ENCODE assay signal across 8 mouse cellular contexts in genomic region chr8:56550558-56551360, GRCm38 (mm10). TPM values are rescaled to one million over a fixed set of nuclear protein-coding genes. Genes with fewer than 3 reads are reported as not detected.
DNase-seq lines count a peak whose midpoint lies in the region; ATAC-seq and TF ChIP-seq lines count a peak whose summit lies in the region.

Gene Cep44 (minus strand): TSS chr8:56551047.
Gene Fbxo8 (plus strand): TSS chr8:56551090.

- H3K4me3 ChIP-seq in G1E (ENCODE audit: low read depth, low read length): peak within 1 kb of the TSS; percentile 81
- H3K4me3 ChIP-seq in forebrain, embryonic 16.5 days (replicated peaks; ENCODE audit: low read length): peak within 1 kb of the TSS; percentile 90
- peak within 1 kb of the TSS; percentile 99 for H3K4me3 ChIP-seq in layer of hippocampus, adult 2 months
- H3K4me3 ChIP-seq in lung, embryonic 14.5 days (ENCODE audit: low read depth, low read length): peak within 1 kb of the TSS; percentile 93
- H3K4me3 ChIP-seq in olfactory bulb, adult 2 months (ENCODE audit: insufficient read depth, low read depth, low read length): peak within 1 kb of the TSS; percentile 98
- H3K4me3 ChIP-seq in thymus, adult 2 months (ENCODE audit: control insufficient read depth, insufficient read depth, low read length): peak within 1 kb of the TSS; percentile 100

- peaks cover 19% of the 10 kb centered on the region for H3K36me3 ChIP-seq in G1E (replicated peaks)
- H3K36me3 ChIP-seq in forebrain, embryonic 16.5 days (ENCODE audit: control insufficient read depth, insufficient read depth): no peaks in the 10 kb centered on the region
- H3K36me3 ChIP-seq in lung, embryonic 14.5 days (ENCODE audit: insufficient read depth): peaks cover 5% of the 10 kb centered on the region; the same call in 1 of the 2 replicates
- H3K36me3 ChIP-seq in thymus, adult 2 months (ENCODE audit: control insufficient read depth, insufficient read depth, low read length): no peaks in the 10 kb centered on the region

- no peaks in the 10 kb centered on the region for H3K27me3 ChIP-seq in G1E (ENCODE audit: insufficient read depth, low read length)
- no peaks in the 10 kb centered on the region for H3K27me3 ChIP-seq in forebrain, embryonic 16.5 days (replicated peaks; ENCODE audit: control insufficient read depth, insufficient read depth, low read length)
- H3K27me3 ChIP-seq in lung, embryonic 14.5 days (ENCODE audit: insufficient read depth, low read length): no peaks in the 10 kb centered on the region
- no peaks in the 10 kb centered on the region for H3K27me3 ChIP-seq in thymus, adult 2 months (ENCODE audit: control insufficient read depth, insufficient read depth, low read length)

- ATAC-seq in G1E (ENCODE audit: extremely low read depth, insufficient number of reproducible peaks, low FRiP score, poor library complexity, severe bottlenecking): peak; percentile 32; the same call in 1 of the 2 replicates
- ATAC-seq in forebrain, embryonic 16.5 days: peak; percentile 90
- peak; percentile 92 for ATAC-seq in lung, embryonic 14.5 days (ENCODE audit: insufficient read depth)

- H3K27ac ChIP-seq in forebrain, embryonic 16.5 days (ENCODE audit: low read length): peak within 1 kb of the TSS; percentile 88
- peak within 1 kb of the TSS; percentile 98 for H3K27ac ChIP-seq in layer of hippocampus, adult 2 months
- peak within 1 kb of the TSS; percentile 77 for H3K27ac ChIP-seq in lung, embryonic 14.5 days (ENCODE audit: low read depth)
- peak within 1 kb of the TSS; percentile 94 for H3K27ac ChIP-seq in olfactory bulb, adult 2 months (ENCODE audit: insufficient read depth, low read depth, low read length)
- peak within 1 kb of the TSS; percentile 95 for H3K27ac ChIP-seq in thymus, adult 2 months (ENCODE audit: control insufficient read depth, insufficient read depth, low read length)

- DNase-seq in G1E (ENCODE audit: low spot score): peak; percentile 31
- DNase-seq in cerebellum, adult 18-20 months: peak; percentile 84 to 85
- DNase-seq in heart, postnatal 36 days: peak; percentile 79 to 87
- peak; percentile 78 to 81 for DNase-seq in layer of hippocampus, adult 2 months (ENCODE audit: low spot score in 2 of 2)
- peak; percentile 96 for DNase-seq in lung, embryonic 14.5 days
- peak; percentile 76 for DNase-seq in thymus, adult 2 months

- H3K9me3 ChIP-seq in G1E (replicated peaks): no peaks in the 10 kb centered on the region
- no peaks in the 10 kb centered on the region for H3K9me3 ChIP-seq in forebrain, embryonic 16.5 days (ENCODE audit: control insufficient read depth, low read length)
- H3K9me3 ChIP-seq in lung, embryonic 14.5 days (ENCODE audit: low read depth, low read length): no peaks in the 10 kb centered on the region

- peak within 1 kb of the TSS; percentile 79 for H3K9ac ChIP-seq in forebrain, embryonic 16.5 days (replicated peaks; ENCODE audit: low read depth, low read length)
- peak within 1 kb of the TSS; percentile 83 for H3K9ac ChIP-seq in lung, embryonic 14.5 days

- H3K4me1 ChIP-seq in G1E (ENCODE audit: insufficient read depth, low read depth, low read length): peaks cover 11% of the 10 kb centered on the region
- H3K4me1 ChIP-seq in forebrain, embryonic 16.5 days (replicated peaks; ENCODE audit: control insufficient read depth, insufficient read depth, low read length): peaks cover 11% of the 10 kb centered on the region
- no peaks in the 10 kb centered on the region for H3K4me1 ChIP-seq in lung, embryonic 14.5 days (ENCODE audit: insufficient read depth)
- peaks cover 2% of the 10 kb centered on the region; the same call in 1 of the 2 replicates for H3K4me1 ChIP-seq in olfactory bulb, adult 2 months (ENCODE audit: control insufficient read depth, insufficient read depth, low read length)
- H3K4me1 ChIP-seq in thymus, adult 2 months (replicated peaks; ENCODE audit: control insufficient read depth, insufficient read depth, low read length): no peaks in the 10 kb centered on the region; the same call in 1 of the 2 replicates

- H3K4me2 ChIP-seq in forebrain, embryonic 16.5 days (ENCODE audit: low read length): peak within 1 kb of the TSS; percentile 81
- H3K4me2 ChIP-seq in lung, embryonic 14.5 days: peak within 1 kb of the TSS; percentile 74

- TF ChIP-seq POLR2A in olfactory bulb, adult 2 months (IDR thresholded peaks at IDR 0.05; ENCODE audit: insufficient read depth, low read depth, low read length): peak; percentile 53; the same call in 1 of the 2 replicates
- TF ChIP-seq POLR2A in thymus, adult 2 months (IDR thresholded peaks at IDR 0.05; ENCODE audit: control insufficient read depth, extremely low read depth, insufficient read depth, low read length, poor library complexity): peak; percentile 57; the same call in 1 of the 2 replicates

- WGBS in forebrain, embryonic 16.5 days: under 1% methylated on average over 53 of the region's 53 CpGs
- WGBS in lung, embryonic 14.5 days: under 1% methylated on average over 53 of the region's 53 CpGs
- under 1% methylated on average over 53 of the region's 53 CpGs for WGBS in olfactory bulb, adult 2 months
- WGBS in thymus, adult 2 months: under 1% methylated on average over 53 of the region's 53 CpGs

- intact Hi-C loops in heart, postnatal 36 days (cut with DNase I): loop anchor here (5.0 to 10.0 kb wide), 2 partner anchors 774 to 937 kb away; partner anchors contain the start of genes Hand2 and Sap30

- no peak for TF ChIP-seq CTCF in G1E (IDR thresholded peaks at IDR 0.05; ENCODE audit: low read depth, low read length)
- no peak for TF ChIP-seq CTCF in layer of hippocampus, adult 2 months (conservative IDR thresholded peaks at IDR 0.05)
- no peak for TF ChIP-seq CTCF in lung, embryonic 14.5 days (IDR thresholded peaks at IDR 0.05; ENCODE audit: low read depth)
- TF ChIP-seq CTCF in olfactory bulb, adult 2 months (IDR thresholded peaks at IDR 0.05; ENCODE audit: insufficient read depth, low read depth, low read length): 0 out of 2 replicates have a peak, but pooled peaks have one; percentile 18
- 0 out of 2 replicates have a peak, but pooled peaks have one; percentile 35 for TF ChIP-seq CTCF in thymus, adult 2 months (IDR thresholded peaks at IDR 0.05; ENCODE audit: borderline replicate concordance, control insufficient read depth, extremely low read depth, insufficient read depth, low read length, poor library complexity)

RNA-seq across cellular contexts. Expression of gene Cep44, which starts in this region (rescaled TPM):
- total RNA-seq in G1E (2014; fragmentation: Nextera tagmentation) (78.6 and 79.8 TPM in 2 replicates), G1E (2017) (44.8 and 51.4 TPM in 2 replicates)
- polyA plus RNA-seq in G1E (2012): 10.3 and 12.4 TPM in 2 replicates
- polyA plus RNA-seq in forebrain, embryonic 16.5 days (2015; fragmentation: Nextera tagmentation; extraction: Ambion mirVana): 29.7 and 32.9 TPM in 2 replicates
- total RNA-seq in heart, postnatal 36 days (2021): 10 to 100 TPM; 10.5 to 12.5 TPM
- 10 to 100 TPM; 26.7 to 27.2 TPM for total RNA-seq in layer of hippocampus, adult 2 months (2021)
- polyA plus RNA-seq in lung, embryonic 14.5 days (2014; fragmentation: Nextera tagmentation; extraction: Ambion mirVana): 32.4 and 33.0 TPM in 2 replicates
- polyA plus RNA-seq in olfactory bulb, adult 2 months (2012; ENCODE audit: insufficient read depth, insufficient read length, low replicate concordance, missing spikeins): not detected in 2 replicates
- polyA plus RNA-seq in thymus, adult 2 months (2012; rRNA removed): 15.4 and 17.0 TPM in 2 replicates

RNA-seq across cellular contexts. Expression of gene Fbxo8, which starts in this region (rescaled TPM):
- 108 and 147 TPM in 2 replicates for total RNA-seq in G1E (2014; fragmentation: Nextera tagmentation)
- 27.3 and 27.8 TPM in 2 replicates for total RNA-seq in G1E (2017)
- 9.9 and 10.0 TPM in 2 replicates for polyA plus RNA-seq in G1E (2012)
- polyA plus RNA-seq in forebrain, embryonic 16.5 days (2015; fragmentation: Nextera tagmentation; extraction: Ambion mirVana): 42.4 and 44.1 TPM in 2 replicates
- total RNA-seq in heart, postnatal 36 days (2021): 10 to 100 TPM; 60.5 to 62.2 TPM
- total RNA-seq in layer of hippocampus, adult 2 months (2021): 10 to 100 TPM; 33.9 to 37.4 TPM
- 30.0 and 33.4 TPM in 2 replicates for polyA plus RNA-seq in lung, embryonic 14.5 days (2014; fragmentation: Nextera tagmentation; extraction: Ambion mirVana)
- polyA plus RNA-seq in olfactory bulb, adult 2 months (2012; ENCODE audit: insufficient read depth, insufficient read length, low replicate concordance, missing spikeins): not detected in 2 replicates
- 14.5 and 16.9 TPM in 2 replicates for polyA plus RNA-seq in thymus, adult 2 months (2012; rRNA removed)

Comparison
In these comparisons a context has a peak if more than half of its experiments do, and no peak if none do; other contexts are left out.
1. Peak in every context shown above with its lines: DNase-seq, ATAC-seq, H3K4me3 ChIP-seq and H3K27ac ChIP-seq.
2. RNA of gene Cep44 (polyA plus RNA-seq): 29.7 to 32.9 TPM in forebrain, embryonic 16.5 days, 32.4 to 33.0 TPM in lung, embryonic 14.5 days, 15.4 to 17.0 TPM in thymus, adult 2 months and 10.3 to 12.4 TPM in G1E; not detected in olfactory bulb, adult 2 months; every median in the first group is over 10 times any median in the second.
3. RNA of gene Fbxo8 (polyA plus RNA-seq): 42.4 to 44.1 TPM in forebrain, embryonic 16.5 days, 30.0 to 33.4 TPM in lung, embryonic 14.5 days, 14.5 to 16.9 TPM in thymus, adult 2 months and 9.9 to 10.0 TPM in G1E; not detected in olfactory bulb, adult 2 months; every median in the first group is over 10 times any median in the second.
4. ATAC-seq: peak in every context shown above with its lines; median percentile 92 in lung, embryonic 14.5 days; 90 in forebrain, embryonic 16.5 days; 32 in G1E.
5. DNase-seq: peak in every context shown above with its lines; median percentile 96 in lung, embryonic 14.5 days; 84 in cerebellum, adult 18-20 months; 83 in heart, postnatal 36 days; 80 in layer of hippocampus, adult 2 months; 76 in thymus, adult 2 months; 31 in G1E.
6. CTCF ChIP-seq: peak in olfactory bulb, adult 2 months (single experiment) and thymus, adult 2 months (single experiment); none in G1E (single experiment), layer of hippocampus, adult 2 months (single experiment) and lung, embryonic 14.5 days (single experiment).